Mouse (Mus musculus) midbrain, embryonic 15.5 days (tissue): ENCODE measurements around the gene Hmox2. TPM values are rescaled to one million over a fixed set of nuclear protein-coding genes. Genes with fewer than 3 reads are reported as not detected.

Experiments
- ATAC-seq: fragments of 200-750 bp; cut with Nextera tagmentation; replicated peaks from 2 replicates; pipeline ENCODE4 v1.8.0; 2017; ENCODE audit warnings: moderate TSS enrichment
- H3K27ac ChIP-seq: fragments of 300-500 bp; sonication (generic); 2 replicates; pipeline ENCODE4 v1.5.1; 2015; ENCODE audit warnings: mild to moderate bottlenecking, inconsistent platforms
- H3K27me3 ChIP-seq: fragments of 300-500 bp; sonication (generic); replicated peaks from 2 replicates; pipeline ENCODE4 v1.6.1; 2015; ENCODE audit warnings: inconsistent platforms
- H3K36me3 ChIP-seq: fragments of 300-500 bp; sonication (generic); replicated peaks from 2 replicates; pipeline ENCODE4 v1.6.1; 2015; ENCODE audit warnings: inconsistent platforms
- H3K4me1 ChIP-seq: fragments of 300-500 bp; sonication (generic); 2 replicates; pipeline ENCODE4 v1.6.1; 2015; ENCODE audit warnings: inconsistent platforms
- H3K4me2 ChIP-seq: fragments of 300-500 bp; sonication (generic); 2 replicates; pipeline ENCODE4 v1.6.1; 2015; ENCODE audit warnings: inconsistent platforms, mild to moderate bottlenecking, moderate library complexity
- H3K4me3 ChIP-seq: fragments of 300-500 bp; sonication (generic); 2 replicates; pipeline ENCODE4 v1.5.1; 2015; ENCODE audit warnings: mild to moderate bottlenecking, inconsistent platforms
- H3K9ac ChIP-seq: fragments of 300-500 bp; sonication (generic); 2 replicates; pipeline ENCODE4 v1.6.1; 2015; ENCODE audit warnings: mild to moderate bottlenecking, inconsistent platforms
- H3K9me3 ChIP-seq: fragments of 300-500 bp; sonication (generic); 2 replicates; pipeline ENCODE4 v1.6.1; 2016; ENCODE audit warnings: inconsistent platforms
- WGBS: fragments of 180-500 bp; shearing (Covaris S2); methylation state at CpG from one replicate; pipeline ENCODE4 v1.1.7; 2015; ENCODE audit warnings: mixed read lengths; 5-methylcytosine and 5-hydroxymethylcytosine counted together
- polyA plus RNA-seq: library from polyadenylated mRNA; unstranded; fragments of >200 nt; fragmentation: Nextera tagmentation; extraction: Ambion mirVana; gene quantifications from 2 replicates; pipeline ENCODE4 v1.2.1, GENCODE M21; 2015

Hmox2 gene
- polyA plus RNA-seq, 1 experiment from 2014 or later = 101 TPM

GRCm38 (mm10) chr16:4768719-4769118 lies 42.6 kb downstream of the Hmox2 start:
- ATAC-seq = no peak
- Histone ChIP-seq H3K4me3 (no peak overlapping the region), H3K27ac (no peak overlapping the region), H3K4me1 (no peaks in the 10 kb centered on the region), H3K9ac (no peak overlapping the region), H3K4me2 (no peak overlapping the region), H3K9me3 (no peaks in the 10 kb centered on the region), H3K27me3 (no peaks in the 10 kb centered on the region), H3K36me3 (peaks cover 62% of the 10 kb centered on the region)
- WGBS = 98% methylated on average over 5 of the region's 5 CpGs

- H3K9me3 ChIP-seq = no peaks in the 10 kb centered on the region
- H3K27me3 ChIP-seq = no peaks in the 10 kb centered on the region
- ATAC-seq = no peak
- H3K36me3 ChIP-seq = peaks cover 23% of the 10 kb centered on the region
- H3K4me1 ChIP-seq = no peaks in the 10 kb centered on the region
- H3K27ac ChIP-seq = no peak overlapping the region
- no peak overlapping the region for H3K9ac ChIP-seq
- no peak overlapping the region for H3K4me3 ChIP-seq
- 36% methylated on average over 1 of the region's 1 CpGs for WGBS
- H3K4me2 ChIP-seq = no peak overlapping the region
These were observed 47.3 kb downstream of the Hmox2 start for GRCm38 (mm10) chr16:4773289-4773970.

- no peaks in the 10 kb centered on the region for H3K4me1 ChIP-seq
- no peak for ATAC-seq
- H3K27ac ChIP-seq = no peak overlapping the region
- H3K9me3 ChIP-seq = no peaks in the 10 kb centered on the region
- no peak overlapping the region for H3K4me2 ChIP-seq
- 91% methylated on average over 3 of the region's 3 CpGs for WGBS
- H3K27me3 ChIP-seq = no peaks in the 10 kb centered on the region
- no peak overlapping the region for H3K4me3 ChIP-seq
- H3K9ac ChIP-seq = no peak overlapping the region
- H3K36me3 ChIP-seq = no peaks in the 10 kb centered on the region; the same call in 1 of the 2 replicates
These were observed 51.2 kb downstream of the Hmox2 start for GRCm38 (mm10) chr16:4777171-4777904.

DNA sequence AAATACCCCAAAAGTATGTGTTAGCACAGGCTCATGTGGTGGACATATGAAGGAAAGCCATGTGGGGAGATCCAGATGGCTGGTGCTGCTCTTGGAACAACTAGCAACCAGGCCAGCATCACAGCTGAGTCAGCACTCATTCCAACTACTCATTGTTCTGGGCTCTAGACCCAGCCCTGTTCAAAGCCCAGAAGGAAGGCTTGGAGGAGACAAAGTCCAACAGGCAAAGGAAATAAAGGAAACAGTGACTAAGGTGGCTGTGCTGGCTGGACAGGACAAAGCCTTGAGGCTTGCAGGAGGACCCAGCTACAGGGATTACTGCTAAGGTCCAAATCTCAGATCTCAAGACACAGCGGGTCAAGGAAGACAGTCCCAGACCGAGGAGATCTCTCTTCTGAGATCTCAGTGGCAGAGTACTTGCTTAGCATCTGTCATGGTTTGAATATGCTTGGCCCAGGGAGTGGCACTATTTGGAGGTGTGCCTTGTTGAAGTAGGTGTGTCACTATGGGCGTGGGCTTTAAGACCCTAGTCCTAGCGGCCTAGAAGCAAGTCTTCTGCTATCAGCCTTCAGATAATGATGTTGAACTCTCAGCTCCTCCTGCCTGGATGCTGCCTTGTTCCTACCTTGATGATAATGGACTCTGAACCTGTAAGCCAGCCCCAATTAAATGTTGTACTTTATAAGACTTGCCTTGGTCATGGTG lies 51.9 kb downstream of the Hmox2 start:
- no peak overlapping the region for H3K4me2 ChIP-seq
- H3K4me3 ChIP-seq = no peak overlapping the region
- H3K4me1 ChIP-seq = no peaks in the 10 kb centered on the region
- no peak overlapping the region for H3K9ac ChIP-seq
- no peaks in the 10 kb centered on the region for H3K27me3 ChIP-seq
- no peaks in the 10 kb centered on the region; the same call in 1 of the 2 replicates for H3K36me3 ChIP-seq
- no peak overlapping the region for H3K27ac ChIP-seq
- WGBS = 97% methylated on average over 4 of the region's 4 CpGs
- H3K9me3 ChIP-seq = no peaks in the 10 kb centered on the region
- no peak for ATAC-seq

- Histone ChIP-seq H3K4me3 (no peak overlapping the region), H3K27me3 (no peaks in the 10 kb centered on the region), H3K27ac (no peak overlapping the region), H3K9ac (no peak overlapping the region), H3K9me3 (no peaks in the 10 kb centered on the region), H3K4me2 (no peak overlapping the region), H3K36me3 (no peaks in the 10 kb centered on the region; the same call in 1 of the 2 replicates), H3K4me1 (no peaks in the 10 kb centered on the region)
- 98% methylated on average over 4 of the region's 4 CpGs for WGBS
- no peak for ATAC-seq
These were observed 52.8 kb downstream of the Hmox2 start for GRCm38 (mm10) chr16:4778940-4779339.

- H3K4me3 ChIP-seq = no peak overlapping the region
- H3K9ac ChIP-seq = no peak overlapping the region
- H3K27ac ChIP-seq = no peak overlapping the region
- H3K36me3 ChIP-seq = no peaks in the 10 kb centered on the region; the same call in 1 of the 2 replicates
- no peak for ATAC-seq
- 81% methylated on average over 5 of the region's 5 CpGs for WGBS
- H3K9me3 ChIP-seq = no peaks in the 10 kb centered on the region
- H3K27me3 ChIP-seq = no peaks in the 10 kb centered on the region
- H3K4me2 ChIP-seq = no peak overlapping the region
- peaks cover 19% of the 10 kb centered on the region for H3K4me1 ChIP-seq
These were observed 55.5 kb downstream of the Hmox2 start for GRCm38 (mm10) chr16:4781524-4782196.

GRCm38 (mm10) chr16:4782515-4782914 lies 56.4 kb downstream of the Hmox2 start:
- no peaks in the 10 kb centered on the region for H3K27me3 ChIP-seq
- ATAC-seq = no peak
- H3K9me3 ChIP-seq = no peaks in the 10 kb centered on the region
- no peak overlapping the region for H3K4me3 ChIP-seq
- no peak overlapping the region for H3K27ac ChIP-seq
- H3K36me3 ChIP-seq = no peaks in the 10 kb centered on the region; the same call in 1 of the 2 replicates
- no peak overlapping the region for H3K4me2 ChIP-seq
- peaks cover 27% of the 10 kb centered on the region for H3K4me1 ChIP-seq
- no peak overlapping the region for H3K9ac ChIP-seq

GRCm38 (mm10) chr16:4785706-4786105 lies 59.5 kb downstream of the Hmox2 start:
- Histone ChIP-seq H3K9ac (no peak overlapping the region), H3K36me3 (no peaks in the 10 kb centered on the region; the same call in 1 of the 2 replicates), H3K27me3 (no peaks in the 10 kb centered on the region), H3K9me3 (no peaks in the 10 kb centered on the region), H3K27ac (no peak overlapping the region; the same call in 1 of the 2 replicates), H3K4me3 (no peak overlapping the region), H3K4me1 (peaks cover 46% of the 10 kb centered on the region), H3K4me2 (no peak overlapping the region)
- 29% methylated on average over 4 of the region's 4 CpGs for WGBS
- no peak for ATAC-seq

GRCm38 (mm10) chr16:4788176-4788575 lies 62.0 kb downstream of the Hmox2 start:
- Histone ChIP-seq H3K36me3 (no peaks in the 10 kb centered on the region; the same call in 1 of the 2 replicates), H3K9ac (no peak overlapping the region), H3K4me1 (peaks cover 46% of the 10 kb centered on the region), H3K4me2 (peak overlapping the region; percentile 67), H3K4me3 (no peak overlapping the region), H3K9me3 (no peaks in the 10 kb centered on the region), H3K27ac (no peak overlapping the region), H3K27me3 (no peaks in the 10 kb centered on the region)
- ATAC-seq = no peak

GRCm38 (mm10) chr16:4789311-4789768 lies 63.2 kb downstream of the Hmox2 start:
- Histone ChIP-seq H3K27me3 (no peaks in the 10 kb centered on the region), H3K9ac (peak overlapping the region; percentile 82), H3K9me3 (no peaks in the 10 kb centered on the region), H3K4me3 (peak overlapping the region; percentile 68), H3K4me2 (peak overlapping the region; percentile 67), H3K36me3 (no peaks in the 10 kb centered on the region; the same call in 1 of the 2 replicates), H3K4me1 (peaks cover 46% of the 10 kb centered on the region), H3K27ac (peak overlapping the region; percentile 98)
- WGBS = under 1% methylated on average over 29 of the region's 29 CpGs
- peak; percentile 73 for ATAC-seq

DNA sequence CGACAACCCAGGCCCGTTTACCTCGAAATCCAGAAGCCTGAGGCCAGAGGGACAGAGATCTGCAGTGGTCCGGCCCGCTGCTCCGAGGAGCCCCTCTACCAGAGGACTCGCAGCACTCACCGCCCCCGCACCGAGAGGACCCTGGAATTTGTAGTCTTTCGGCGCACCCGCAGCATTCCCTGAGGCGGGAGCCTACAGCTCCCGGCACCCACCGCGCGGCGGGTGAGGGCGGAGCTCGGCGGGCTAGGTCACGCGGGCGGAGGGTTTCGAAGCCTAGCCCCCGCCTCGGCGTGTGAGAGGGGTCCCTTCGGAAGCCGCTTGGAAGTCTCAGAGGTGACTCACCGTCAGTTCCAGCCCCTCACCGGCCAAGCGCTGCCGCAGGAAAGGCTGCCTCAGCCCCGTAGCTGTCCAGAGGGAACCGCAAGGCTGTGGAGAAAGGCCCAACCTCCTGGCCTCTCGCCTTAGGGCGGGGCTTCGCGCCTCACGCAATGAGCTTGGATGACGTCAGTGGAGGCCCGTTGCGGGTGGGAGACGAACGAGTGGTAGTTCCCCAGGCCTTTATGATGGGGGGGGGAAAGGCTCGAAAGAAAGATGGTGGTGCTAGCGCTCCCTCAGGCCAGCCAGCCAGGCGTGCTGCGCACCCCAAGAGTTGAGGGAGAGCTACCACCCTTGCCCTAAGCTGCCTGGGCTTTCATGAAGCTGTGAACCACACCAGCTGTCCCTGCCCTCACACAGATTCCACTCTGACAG lies 63.8 kb downstream of the Hmox2 start, which contains the start of gene Cdip1:
Gene Cdip1 (minus strand): TSS at position 483 of the 750 bp plus-strand sequence.
- no peaks in the 10 kb centered on the region for H3K9me3 ChIP-seq
- ATAC-seq = peak; percentile 98
- H3K36me3 ChIP-seq = no peaks in the 10 kb centered on the region; the same call in 1 of the 2 replicates
- H3K4me1 ChIP-seq = peaks cover 43% of the 10 kb centered on the region
- H3K9ac ChIP-seq = peak within 1 kb of the TSS; percentile 82
- H3K4me3 ChIP-seq = peak within 1 kb of the TSS; percentile 68
- no peaks in the 10 kb centered on the region for H3K27me3 ChIP-seq
- under 1% methylated on average over 51 of the region's 51 CpGs for WGBS
- H3K27ac ChIP-seq = peak within 1 kb of the TSS; percentile 98
- peak within 1 kb of the TSS; percentile 67 for H3K4me2 ChIP-seq
